Mouse (Mus musculus): ENCODE measurements around the gene Slc16a7. TPM values are rescaled to one million over a fixed set of nuclear protein-coding genes. Genes with fewer than 3 reads are reported as not detected.

Slc16a7 gene
- polyA plus RNA-seq, 1 experiment, result 554 TPM

- no peak for TF ChIP-seq CTCF (IDR thresholded peaks at IDR 0.05; ENCODE audit: control insufficient read depth, insufficient read depth, insufficient replicate concordance, low read depth, low read length)
- Histone ChIP-seq H3K27ac (ENCODE audit: control insufficient read depth, insufficient read depth, low read depth, low read length) (no peak overlapping the region), H3K4me3 (ENCODE audit: control insufficient read depth, low read depth, low read length) (no peak overlapping the region)
These were observed 114.0 kb downstream of the Slc16a7 start for GRCm38 (mm10) chr10:125275149-125275848.

GRCm38 (mm10) chr10:125274519-125275148 is 114.6 kb downstream of the Slc16a7 start:
- no peaks in the 10 kb centered on the region for H3K4me1 ChIP-seq (ENCODE audit: control insufficient read depth, insufficient read depth, low read length)
- no peak for TF ChIP-seq POLR2A (IDR thresholded peaks at IDR 0.05; ENCODE audit: control insufficient read depth, low read depth, low read length)
- TF ChIP-seq CTCF (IDR thresholded peaks at IDR 0.05; ENCODE audit: control insufficient read depth, insufficient read depth, insufficient replicate concordance, low read depth, low read length), result no peak
- no peak overlapping the region for H3K4me3 ChIP-seq (ENCODE audit: control insufficient read depth, low read depth, low read length)
- no peaks in the 10 kb centered on the region for H3K36me3 ChIP-seq (ENCODE audit: control insufficient read depth, insufficient read depth, low read length)
- H3K27ac ChIP-seq (ENCODE audit: control insufficient read depth, insufficient read depth, low read depth, low read length), result no peak overlapping the region
- H3K27me3 ChIP-seq (ENCODE audit: control insufficient read depth, insufficient read depth, low read length), result no peaks in the 10 kb centered on the region

More at GRCm38 (mm10) chr10:125275149-125275848, 114.0 kb downstream of the Slc16a7 start:
- no peaks in the 10 kb centered on the region for H3K36me3 ChIP-seq (ENCODE audit: control insufficient read depth, insufficient read depth, low read length)
- H3K27me3 ChIP-seq (ENCODE audit: control insufficient read depth, insufficient read depth, low read length), result no peaks in the 10 kb centered on the region
- H3K4me1 ChIP-seq (ENCODE audit: control insufficient read depth, insufficient read depth, low read length), result no peaks in the 10 kb centered on the region

DNA sequence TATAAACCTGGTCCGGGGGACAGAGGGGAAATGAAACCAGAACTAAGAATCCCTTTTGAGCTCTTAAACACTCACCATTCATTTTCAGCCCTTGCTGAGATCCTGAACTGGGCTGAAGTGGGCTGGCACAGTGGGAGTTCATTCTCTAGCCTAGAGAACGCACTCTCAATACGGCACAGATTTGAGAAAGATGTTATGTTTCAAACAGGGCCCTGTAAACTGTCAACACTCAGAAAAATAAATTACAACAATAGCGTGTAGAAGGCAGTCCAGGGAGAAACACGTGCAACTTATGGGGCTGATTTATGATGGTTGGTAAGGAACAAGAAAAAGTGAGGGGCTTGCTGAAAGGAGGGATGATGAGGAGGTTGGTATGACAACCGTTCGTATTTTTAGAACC is 115.5 kb downstream of the Slc16a7 start:
- Histone ChIP-seq H3K27me3 (ENCODE audit: control insufficient read depth, insufficient read depth, low read length) (no peaks in the 10 kb centered on the region), H3K4me3 (ENCODE audit: control insufficient read depth, low read depth, low read length) (no peak overlapping the region), H3K36me3 (ENCODE audit: control insufficient read depth, insufficient read depth, low read length) (no peaks in the 10 kb centered on the region), H3K27ac (ENCODE audit: control insufficient read depth, insufficient read depth, low read depth, low read length) (no peak overlapping the region), H3K4me1 (ENCODE audit: control insufficient read depth, insufficient read depth, low read length) (no peaks in the 10 kb centered on the region)
- TF ChIP-seq POLR2A (IDR thresholded peaks at IDR 0.05; ENCODE audit: control insufficient read depth, low read depth, low read length) (no peak), CTCF (IDR thresholded peaks at IDR 0.05; ENCODE audit: control insufficient read depth, insufficient read depth, insufficient replicate concordance, low read depth, low read length) (no peak)

DNA sequence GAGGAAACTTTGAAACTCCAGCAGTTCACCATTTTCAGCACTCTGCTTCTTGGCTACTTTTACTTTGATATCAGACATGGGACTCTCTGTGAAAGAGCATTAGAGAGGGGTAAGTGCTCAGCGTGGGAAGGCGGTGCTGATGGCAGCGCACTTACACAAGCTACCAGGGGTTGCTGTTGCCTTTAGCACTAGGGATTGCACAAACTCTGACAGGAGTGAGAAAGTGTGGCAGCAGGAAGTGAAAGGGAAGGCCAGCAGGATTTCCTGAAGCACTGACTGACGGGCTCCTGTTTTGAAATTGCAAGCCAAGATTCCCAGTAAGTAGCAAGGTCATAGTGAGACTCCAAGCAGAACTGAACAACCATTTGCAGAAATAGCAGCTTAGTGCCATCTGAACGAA is 117.8 kb downstream of the Slc16a7 start:
- no peak for TF ChIP-seq POLR2A (IDR thresholded peaks at IDR 0.05; ENCODE audit: control insufficient read depth, low read depth, low read length)
- no peak for TF ChIP-seq CTCF (IDR thresholded peaks at IDR 0.05; ENCODE audit: control insufficient read depth, insufficient read depth, insufficient replicate concordance, low read depth, low read length)
- H3K4me1 ChIP-seq (ENCODE audit: control insufficient read depth, insufficient read depth, low read length), result no peaks in the 10 kb centered on the region
- H3K4me3 ChIP-seq (ENCODE audit: control insufficient read depth, low read depth, low read length), result no peak overlapping the region
- no peaks in the 10 kb centered on the region for H3K27me3 ChIP-seq (ENCODE audit: control insufficient read depth, insufficient read depth, low read length)
- no peaks in the 10 kb centered on the region for H3K36me3 ChIP-seq (ENCODE audit: control insufficient read depth, insufficient read depth, low read length)
- no peak overlapping the region for H3K27ac ChIP-seq (ENCODE audit: control insufficient read depth, insufficient read depth, low read depth, low read length)

DNA sequence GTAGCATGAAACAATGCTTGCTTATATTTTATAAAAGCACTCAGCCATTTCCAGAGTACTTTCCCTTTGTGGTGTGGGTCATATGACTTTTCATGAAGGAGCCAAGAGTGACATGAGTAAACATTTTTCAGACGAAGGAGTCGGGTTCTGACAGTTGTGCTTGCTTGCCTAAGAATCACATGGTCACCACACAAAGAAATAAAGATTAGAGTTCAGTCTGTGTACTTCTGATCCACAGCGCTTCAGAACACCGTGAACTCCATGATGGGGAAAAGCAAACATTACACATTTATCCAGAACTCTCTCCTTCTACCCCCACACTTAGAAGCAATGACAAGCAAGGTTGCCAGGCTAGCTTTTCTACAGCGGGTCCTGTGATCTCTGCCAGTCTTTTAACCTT is 119.0 kb downstream of the Slc16a7 start:
- Histone ChIP-seq H3K4me1 (ENCODE audit: control insufficient read depth, insufficient read depth, low read length) (no peaks in the 10 kb centered on the region), H3K27me3 (ENCODE audit: control insufficient read depth, insufficient read depth, low read length) (no peaks in the 10 kb centered on the region), H3K27ac (ENCODE audit: control insufficient read depth, insufficient read depth, low read depth, low read length) (no peak overlapping the region), H3K4me3 (ENCODE audit: control insufficient read depth, low read depth, low read length) (no peak overlapping the region), H3K36me3 (ENCODE audit: control insufficient read depth, insufficient read depth, low read length) (no peaks in the 10 kb centered on the region)
- no peak for TF ChIP-seq CTCF (IDR thresholded peaks at IDR 0.05; ENCODE audit: control insufficient read depth, insufficient read depth, insufficient replicate concordance, low read depth, low read length)
- TF ChIP-seq POLR2A (IDR thresholded peaks at IDR 0.05; ENCODE audit: control insufficient read depth, low read depth, low read length), result no peak

- Histone ChIP-seq H3K27ac (ENCODE audit: control insufficient read depth, insufficient read depth, low read depth, low read length) (no peak overlapping the region), H3K36me3 (ENCODE audit: control insufficient read depth, insufficient read depth, low read length) (no peaks in the 10 kb centered on the region), H3K27me3 (ENCODE audit: control insufficient read depth, insufficient read depth, low read length) (no peaks in the 10 kb centered on the region), H3K4me1 (ENCODE audit: control insufficient read depth, insufficient read depth, low read length) (no peaks in the 10 kb centered on the region), H3K4me3 (ENCODE audit: control insufficient read depth, low read depth, low read length) (no peak overlapping the region)
- TF ChIP-seq CTCF (IDR thresholded peaks at IDR 0.05; ENCODE audit: control insufficient read depth, insufficient read depth, insufficient replicate concordance, low read depth, low read length) (no peak), POLR2A (IDR thresholded peaks at IDR 0.05; ENCODE audit: control insufficient read depth, low read depth, low read length) (no peak)
These were observed 122.9 kb downstream of the Slc16a7 start for GRCm38 (mm10) chr10:125266322-125266721.

DNA sequence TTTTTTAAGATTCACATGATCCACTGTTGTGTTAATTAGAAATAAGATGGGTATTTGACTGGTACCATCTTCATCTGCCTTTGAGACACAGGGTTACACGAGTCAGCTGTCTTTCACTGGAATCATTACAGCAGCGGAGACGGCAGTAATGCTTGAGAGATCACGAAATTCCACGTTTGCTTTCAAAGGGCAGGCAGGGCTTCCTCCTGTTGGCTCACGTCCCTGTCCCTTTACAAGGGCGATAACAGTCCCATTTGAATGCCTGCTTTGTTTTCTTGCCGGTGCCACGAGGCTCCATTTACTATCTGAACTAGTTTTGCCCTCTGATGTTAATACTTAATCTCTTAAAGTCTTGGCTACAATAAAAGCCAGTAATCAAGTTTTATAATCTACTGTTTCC is 123.4 kb downstream of the Slc16a7 start:
- Histone ChIP-seq H3K4me1 (ENCODE audit: control insufficient read depth, insufficient read depth, low read length) (no peaks in the 10 kb centered on the region), H3K27me3 (ENCODE audit: control insufficient read depth, insufficient read depth, low read length) (no peaks in the 10 kb centered on the region), H3K4me3 (ENCODE audit: control insufficient read depth, low read depth, low read length) (no peak overlapping the region), H3K27ac (ENCODE audit: control insufficient read depth, insufficient read depth, low read depth, low read length) (no peak overlapping the region), H3K36me3 (ENCODE audit: control insufficient read depth, insufficient read depth, low read length) (no peaks in the 10 kb centered on the region)
- no peak for TF ChIP-seq CTCF (IDR thresholded peaks at IDR 0.05; ENCODE audit: control insufficient read depth, insufficient read depth, insufficient replicate concordance, low read depth, low read length)
- TF ChIP-seq POLR2A (IDR thresholded peaks at IDR 0.05; ENCODE audit: control insufficient read depth, low read depth, low read length), result no peak
